Mouse (Mus musculus): ENCODE data around the gene Grb2. TPM values are rescaled to one million over a fixed set of nuclear protein-coding genes. Genes with fewer than 3 reads are reported as not detected.
A peak's percentile ranks its signal among the peaks of the same experiment; 100 is the strongest.

Gene Grb2
- total RNA-seq, 2 experiments from 2014 or later, result 184 to 203 TPM

DNA sequence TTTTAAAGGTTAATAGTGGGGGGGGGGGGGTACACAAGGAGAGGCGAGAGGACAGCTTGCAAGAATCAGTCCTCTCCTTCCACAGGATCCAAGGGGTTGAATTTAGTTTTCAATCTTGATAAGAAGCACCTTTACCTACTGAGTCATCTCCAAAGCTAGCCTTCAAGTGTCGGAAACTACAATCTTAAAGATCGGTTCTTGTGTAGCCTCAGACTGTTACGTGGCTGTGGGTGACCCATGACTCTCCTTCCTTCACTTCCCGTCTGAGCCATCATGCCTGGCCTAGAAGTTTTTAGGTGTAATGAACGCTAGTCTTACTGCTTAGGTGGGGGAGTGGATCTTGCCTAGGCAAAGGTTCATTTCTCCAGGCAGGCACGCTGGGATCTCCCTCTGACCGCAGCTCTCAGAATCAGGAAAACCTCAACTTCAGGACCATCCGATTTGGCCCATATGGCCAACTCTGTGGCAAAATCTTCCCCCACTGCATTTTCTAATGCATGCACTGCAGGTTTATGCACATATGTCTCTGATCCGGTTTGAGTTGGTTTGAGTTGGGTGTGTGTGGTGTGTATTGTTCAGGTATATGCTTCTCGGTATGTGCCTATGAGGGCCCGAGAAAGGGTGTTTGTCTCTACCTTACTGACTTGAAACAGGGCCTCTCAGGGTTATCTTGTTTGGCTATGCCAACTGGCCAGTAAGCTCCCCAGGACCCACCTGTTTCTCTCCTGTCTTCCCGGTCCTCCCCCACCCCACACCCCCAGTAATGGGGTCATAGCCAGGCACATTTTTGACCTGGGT is 78.5 kb downstream of the Grb2 start:
- DNase-seq (ENCODE audit: low spot score in 2 of 2), result no peak

DNA sequence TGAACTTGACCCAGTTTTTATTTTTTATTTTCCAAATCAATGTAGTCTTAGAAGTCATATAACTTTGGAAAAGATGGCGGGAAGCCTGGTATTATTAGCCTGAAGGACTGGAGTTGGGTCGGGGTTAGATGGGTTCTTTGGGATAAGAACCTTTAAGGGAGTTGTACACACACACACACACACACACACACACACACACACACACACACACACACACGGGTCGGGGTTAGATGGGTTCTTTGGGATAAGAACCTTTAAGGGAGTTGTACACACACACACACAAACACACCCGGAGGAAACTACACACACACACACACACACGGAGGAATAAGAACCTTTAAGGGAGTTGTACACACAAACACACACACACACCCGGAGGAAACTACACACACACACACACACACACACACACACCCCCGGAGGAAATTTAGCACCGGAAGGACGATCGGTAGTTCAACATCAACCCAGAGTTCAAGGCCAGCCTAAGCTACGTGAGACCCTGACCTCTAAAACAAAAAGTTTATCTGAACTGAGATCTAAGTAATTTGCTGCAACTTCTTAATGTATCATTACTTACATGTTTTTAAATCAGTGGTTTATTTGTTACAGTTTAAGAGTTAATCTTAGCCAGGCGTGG is 79.8 kb downstream of the Grb2 start:
- no peak for DNase-seq (ENCODE audit: low spot score in 2 of 2)

DNA sequence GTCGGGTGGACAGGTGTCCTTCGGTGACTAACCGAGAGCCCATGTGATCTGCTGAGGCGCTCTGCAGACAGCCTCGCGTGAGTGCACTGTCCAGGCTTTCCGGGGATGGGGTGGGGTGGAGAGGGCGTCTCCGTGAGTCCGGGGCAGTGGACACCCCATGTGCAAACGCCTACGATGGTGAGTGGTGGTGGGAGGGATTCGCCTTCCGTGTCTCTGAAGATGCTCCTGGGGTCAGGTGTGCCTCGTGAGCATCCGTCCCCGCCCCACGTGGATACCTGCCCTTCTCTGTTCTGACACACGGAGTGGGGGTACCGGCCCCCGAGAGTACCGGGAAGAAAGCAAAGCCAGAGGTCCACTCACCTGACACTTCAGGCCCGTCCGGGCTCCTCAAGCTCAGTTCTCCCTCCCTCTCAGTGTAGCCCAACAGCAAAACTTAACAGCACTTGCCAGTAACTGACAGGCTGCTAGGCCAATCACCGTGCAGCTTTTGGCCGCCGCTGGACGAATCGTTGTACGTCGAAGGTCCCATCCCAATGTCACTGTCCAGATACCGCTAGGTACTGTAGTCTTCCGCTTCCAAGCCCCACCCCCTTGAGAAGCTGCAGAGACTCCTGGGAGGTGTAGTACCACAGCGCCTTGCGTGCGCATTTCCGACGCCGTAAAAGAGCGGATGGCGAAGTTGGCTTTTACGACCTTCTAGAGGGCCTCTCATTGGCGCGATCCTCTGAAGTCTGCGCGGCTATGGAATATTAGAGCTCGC is 80.5 kb downstream of the Grb2 start, which contains the start of gene Slc25a19:
TSS of gene Slc25a19 (minus strand) at position 591 of the 760 bp plus-strand sequence.
- peak; percentile 99 to 100 for DNase-seq (ENCODE audit: low spot score in 2 of 2)

DNA sequence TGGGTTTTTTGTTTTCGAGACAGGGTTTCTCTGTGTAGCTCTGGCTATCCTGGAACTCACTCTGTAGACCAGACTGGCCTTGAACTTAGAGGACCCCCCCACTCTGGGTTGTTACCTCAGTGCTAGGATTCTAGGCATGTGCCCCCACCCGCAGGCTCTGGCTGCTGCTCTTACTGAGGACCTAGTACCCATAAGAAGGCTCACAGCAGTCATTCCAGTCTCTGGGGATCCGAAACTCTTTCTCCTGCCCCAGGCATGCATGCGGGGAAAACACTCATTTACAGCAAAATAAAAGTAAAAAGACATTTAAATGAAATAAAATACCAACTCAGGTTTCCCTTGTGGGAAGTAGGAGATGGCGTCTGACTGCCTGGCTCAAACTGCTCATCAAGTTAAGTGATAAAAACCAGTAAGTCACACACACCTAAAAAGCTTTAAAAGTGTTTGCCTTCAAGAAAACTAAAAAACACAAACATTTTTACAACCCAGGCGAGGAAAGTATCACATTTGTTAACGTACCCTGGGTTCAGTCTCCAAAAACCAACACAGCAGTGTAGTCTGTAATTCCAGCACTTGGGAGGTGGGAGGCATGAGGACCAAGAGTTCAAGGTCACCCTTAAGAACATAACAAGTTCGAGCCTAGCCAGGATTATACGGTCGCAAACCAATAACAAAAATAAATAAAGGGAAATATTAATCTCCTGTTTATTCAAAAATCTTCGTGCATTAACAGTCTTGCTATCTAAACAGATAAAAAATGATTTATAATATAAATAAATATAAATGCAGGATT is 81.4 kb downstream of the Grb2 start:
- no peak for DNase-seq (ENCODE audit: low spot score in 2 of 2)

DNA sequence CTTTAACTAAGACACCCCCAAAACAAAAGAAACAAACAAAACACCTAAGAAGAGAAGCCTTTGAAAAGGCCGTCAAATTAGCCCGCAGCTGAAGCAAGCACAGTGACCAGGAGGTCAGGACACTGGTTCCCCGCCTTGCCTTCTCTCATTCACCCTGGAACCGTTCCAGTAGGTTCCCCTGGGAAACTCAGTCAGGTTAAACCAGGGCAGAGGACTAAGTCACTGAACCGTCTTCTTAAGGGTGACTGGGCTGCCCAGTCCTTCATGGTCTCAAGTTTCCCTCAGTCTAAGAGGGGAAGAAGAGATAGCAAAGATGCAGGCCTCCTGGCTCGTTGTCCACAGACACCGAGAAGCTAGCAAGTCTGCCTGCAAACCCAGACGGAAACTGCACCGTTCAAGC is 82.5 kb downstream of the Grb2 start:
- DNase-seq (ENCODE audit: low spot score in 2 of 2), result no peak

DNA sequence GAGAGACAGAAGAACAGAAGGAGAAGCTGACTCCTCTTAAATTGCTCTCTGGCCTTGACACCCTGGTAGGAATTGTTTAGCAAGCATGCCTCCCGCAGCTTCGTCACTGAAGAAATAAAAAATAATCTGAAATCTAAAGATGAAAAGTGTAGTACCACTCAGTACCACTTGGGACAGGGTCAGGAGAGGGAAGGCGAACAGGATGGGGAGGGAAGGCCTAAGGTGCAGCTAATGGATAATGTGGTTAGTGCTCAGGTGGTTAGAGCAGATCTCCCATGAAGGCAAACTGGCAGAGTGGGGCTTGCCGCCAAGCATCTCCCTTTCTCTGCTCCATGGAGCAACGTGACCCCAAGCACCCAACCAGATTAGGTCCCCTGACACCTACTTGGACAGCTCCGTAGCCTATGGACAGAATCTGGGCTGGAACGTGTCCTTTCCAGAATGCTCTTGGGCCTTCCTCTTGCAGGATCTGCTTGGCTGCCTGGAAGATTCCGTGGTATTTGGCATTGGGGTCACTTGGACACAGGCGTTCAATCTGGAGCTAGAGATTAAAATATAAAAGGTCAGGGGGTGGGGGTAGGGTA is 84.8 kb downstream of the Grb2 start:
- DNase-seq (ENCODE audit: low spot score in 2 of 2), result no peak

DNA sequence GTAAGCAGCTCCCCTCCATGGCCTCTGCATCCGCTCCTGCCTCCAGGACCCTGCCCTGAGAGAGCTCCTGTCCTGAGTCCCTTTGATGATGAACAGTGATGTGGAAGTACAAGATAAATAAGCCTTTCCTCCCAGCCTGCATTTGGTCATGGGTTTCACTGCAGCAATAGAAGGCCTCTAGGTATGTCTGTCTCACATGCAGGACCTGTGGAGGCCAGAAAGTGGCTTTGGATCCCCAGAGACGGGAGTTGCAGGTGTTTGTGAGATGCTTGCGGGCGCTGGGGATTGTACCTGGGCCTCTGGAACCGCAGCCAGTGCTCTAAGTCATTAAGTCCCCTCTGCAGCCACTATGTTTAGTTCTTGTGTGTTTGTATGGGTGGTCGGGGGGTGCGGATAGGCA is 88.4 kb downstream of the Grb2 start:
- no peak for DNase-seq (ENCODE audit: low spot score in 2 of 2)

DNA sequence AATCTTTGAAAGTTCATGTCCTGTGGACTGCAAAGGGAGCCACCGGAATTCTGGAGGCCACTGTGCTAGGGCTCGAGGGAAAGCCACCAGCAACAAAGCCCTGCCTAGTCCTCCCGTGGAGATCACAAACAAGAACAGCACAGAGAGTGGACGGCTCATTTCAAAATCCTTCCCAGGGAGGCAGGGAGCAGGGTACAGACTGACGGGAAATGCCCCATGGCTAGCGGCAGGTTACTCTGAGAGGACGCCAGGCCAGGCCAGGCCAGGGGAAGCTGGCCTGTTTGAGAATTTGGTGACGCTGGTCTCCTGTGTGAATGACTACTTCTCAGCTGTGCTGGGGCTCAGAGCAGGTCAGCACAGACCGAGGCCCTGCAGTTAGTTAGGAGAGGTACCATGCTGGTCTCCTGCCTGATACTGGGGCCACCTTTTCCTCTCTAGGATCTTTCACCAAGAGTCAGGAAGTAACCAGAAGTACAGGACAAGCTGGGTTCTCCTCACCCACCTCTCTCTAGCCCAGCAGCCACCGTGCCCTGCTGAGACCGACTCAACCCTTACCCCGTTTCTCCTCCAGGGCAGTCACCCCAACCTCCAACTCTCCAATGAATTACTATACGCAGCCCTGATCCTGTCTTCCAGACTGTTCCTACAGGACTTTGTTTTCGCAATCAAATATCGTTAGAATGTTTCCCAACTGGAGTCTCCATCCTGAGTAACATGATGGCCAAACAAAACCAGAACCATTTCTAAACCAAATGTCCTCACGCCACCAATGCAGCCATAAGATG is 89.5 kb downstream of the Grb2 start:
- no peak for DNase-seq (ENCODE audit: low spot score in 2 of 2)

DNA sequence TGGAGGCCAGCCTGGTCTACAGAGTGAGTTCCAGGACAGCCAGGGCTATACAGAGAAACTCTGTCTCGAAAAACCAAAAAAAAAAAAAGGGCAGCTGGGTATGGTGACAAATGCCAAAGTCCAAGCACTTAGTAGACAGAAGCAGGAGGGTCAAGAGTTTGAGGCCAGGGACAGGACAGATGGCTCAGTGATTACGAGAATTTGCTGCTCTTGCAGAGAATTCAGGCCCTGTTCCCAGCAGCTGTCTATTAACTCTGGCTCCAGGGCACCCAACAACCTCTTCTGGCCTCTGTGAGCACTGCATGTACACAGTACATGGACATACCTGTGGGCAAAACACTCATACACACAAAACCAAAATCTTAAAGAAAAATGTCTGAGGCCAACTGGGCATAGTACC is 90.4 kb downstream of the Grb2 start:
- DNase-seq (ENCODE audit: low spot score in 2 of 2), result no peak

DNA sequence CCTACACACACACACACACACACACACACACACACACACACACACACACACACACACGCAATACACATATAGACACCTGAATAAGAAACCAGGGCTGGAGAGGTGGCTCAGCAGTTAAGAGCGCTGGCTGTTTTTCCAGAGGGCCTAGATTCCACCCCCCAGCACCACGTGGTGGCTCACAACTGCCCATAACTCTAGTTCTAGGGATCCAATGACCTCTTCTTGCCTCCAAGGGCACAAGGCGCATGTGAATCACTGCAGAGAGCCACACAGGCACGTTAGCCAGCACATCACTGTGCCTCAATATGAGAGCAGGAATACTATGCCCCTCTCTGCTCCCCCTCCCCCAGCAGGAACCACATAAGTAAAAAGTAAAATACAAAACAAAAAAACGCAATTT is 91.5 kb downstream of the Grb2 start:
- DNase-seq (ENCODE audit: low spot score in 2 of 2), result no peak

DNA sequence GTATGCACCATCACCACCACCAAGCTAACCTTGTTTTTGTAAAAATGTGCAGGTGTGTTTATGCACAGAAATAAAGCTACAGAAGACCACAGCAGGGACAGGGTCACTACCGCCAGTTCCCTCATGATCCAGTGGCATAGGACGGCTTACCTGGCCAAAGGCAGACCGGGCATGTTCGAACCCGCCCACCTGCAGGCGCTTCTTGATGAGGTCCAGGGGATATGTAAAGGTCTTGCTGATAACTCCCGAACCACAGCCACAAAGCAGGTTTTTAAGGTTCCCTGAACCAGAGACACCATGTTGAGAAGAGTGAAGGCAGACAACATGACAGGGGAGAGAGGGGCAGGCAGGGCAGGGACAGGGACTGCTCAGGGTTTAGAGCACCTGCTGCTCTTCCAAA is 92.0 kb downstream of the Grb2 start:
- DNase-seq (ENCODE audit: low spot score in 2 of 2), result no peak

DNA sequence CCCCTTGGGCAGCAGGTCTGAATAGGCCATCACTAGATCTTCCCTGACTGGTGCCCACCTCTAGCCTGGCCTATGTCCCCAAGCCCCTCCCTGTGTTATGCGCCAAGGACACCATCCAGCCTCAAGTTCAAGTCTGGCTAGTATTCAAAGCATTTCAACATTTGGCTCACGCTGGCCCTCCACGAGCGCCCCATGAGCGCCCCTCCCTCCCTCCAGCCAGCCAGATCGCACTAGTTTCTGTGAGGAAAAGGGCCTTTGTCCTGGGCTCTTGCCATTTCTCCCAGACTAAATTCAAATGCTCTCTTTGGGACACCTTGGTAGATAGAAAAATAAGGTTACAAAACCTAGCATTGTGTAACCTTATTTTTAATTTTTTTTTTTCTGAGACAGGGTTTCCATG is 92.5 kb downstream of the Grb2 start:
- no peak for DNase-seq (ENCODE audit: low spot score in 2 of 2)

DNA sequence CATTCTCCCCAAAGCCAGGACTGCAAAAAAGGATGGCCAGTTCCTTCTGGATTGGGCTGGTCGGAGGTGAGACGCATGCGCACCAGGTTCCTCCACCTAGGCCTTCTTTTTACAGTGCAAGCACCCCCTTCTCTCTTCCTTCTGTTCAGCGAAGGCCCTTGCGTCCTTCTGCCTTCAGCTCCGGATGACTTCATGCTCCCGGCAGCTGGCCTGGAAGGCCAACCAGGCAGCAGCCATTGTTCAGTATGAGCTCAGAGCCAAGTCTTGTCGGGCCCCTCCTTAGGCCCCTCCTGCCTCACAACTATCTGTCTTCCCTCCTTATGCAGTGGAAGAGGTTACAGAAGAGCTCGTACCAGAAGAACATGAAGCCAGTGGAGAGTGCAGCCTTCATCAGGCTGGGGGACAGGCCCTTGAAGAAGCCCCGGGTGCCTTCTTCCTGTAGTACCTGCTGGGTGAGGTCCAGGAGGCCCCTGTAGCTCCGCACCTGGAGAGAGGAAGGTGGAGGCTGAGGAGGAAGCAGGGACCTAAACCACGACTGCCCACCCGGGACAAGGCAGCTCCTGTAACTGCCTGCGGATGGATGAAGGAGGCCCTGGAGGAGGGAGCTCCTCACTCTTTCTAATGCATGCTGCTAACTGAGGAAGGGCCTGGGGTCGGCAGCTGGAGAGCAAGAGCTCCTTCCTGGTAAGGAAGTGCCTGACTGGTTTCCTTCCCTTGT is 93.1 kb downstream of the Grb2 start:
- no peak for DNase-seq (ENCODE audit: low spot score in 2 of 2)

DNA sequence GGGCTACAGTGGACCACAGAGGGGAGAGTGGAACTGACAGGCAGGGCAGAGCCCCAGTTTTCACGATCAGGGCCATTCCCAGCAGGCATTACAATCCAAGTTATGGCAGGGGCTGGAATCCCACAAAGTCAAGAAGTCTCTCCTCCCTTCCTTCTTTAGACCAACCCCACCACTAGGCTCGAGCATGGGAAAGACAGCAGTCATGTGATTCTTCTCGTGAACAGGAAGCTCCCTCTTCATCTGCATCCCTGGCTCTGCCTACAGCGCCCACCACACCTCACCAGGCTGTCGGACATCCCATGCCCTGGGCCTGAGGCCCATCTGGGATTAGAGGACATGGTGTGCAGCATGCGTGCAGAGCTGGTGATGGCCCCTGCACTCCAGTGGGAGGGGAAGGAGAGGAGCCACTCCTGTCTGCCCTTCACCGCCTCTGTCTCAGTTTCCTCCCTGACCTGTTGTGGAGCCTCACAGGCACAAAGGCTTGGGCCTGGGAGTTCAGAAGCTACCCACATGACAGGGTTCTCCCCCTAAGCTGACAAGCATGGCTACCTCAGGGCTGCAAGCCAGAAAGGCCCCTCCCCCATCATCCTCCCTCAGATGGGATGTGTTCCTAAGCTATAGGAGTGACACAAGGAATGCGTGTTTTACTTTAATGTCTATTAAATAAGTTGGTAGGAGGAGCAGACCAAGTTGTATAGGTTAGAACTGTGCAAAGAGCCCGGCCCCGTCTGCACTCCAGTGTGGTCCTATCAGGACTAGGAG is 93.9 kb downstream of the Grb2 start:
- DNase-seq (ENCODE audit: low spot score in 2 of 2), result no peak

DNA sequence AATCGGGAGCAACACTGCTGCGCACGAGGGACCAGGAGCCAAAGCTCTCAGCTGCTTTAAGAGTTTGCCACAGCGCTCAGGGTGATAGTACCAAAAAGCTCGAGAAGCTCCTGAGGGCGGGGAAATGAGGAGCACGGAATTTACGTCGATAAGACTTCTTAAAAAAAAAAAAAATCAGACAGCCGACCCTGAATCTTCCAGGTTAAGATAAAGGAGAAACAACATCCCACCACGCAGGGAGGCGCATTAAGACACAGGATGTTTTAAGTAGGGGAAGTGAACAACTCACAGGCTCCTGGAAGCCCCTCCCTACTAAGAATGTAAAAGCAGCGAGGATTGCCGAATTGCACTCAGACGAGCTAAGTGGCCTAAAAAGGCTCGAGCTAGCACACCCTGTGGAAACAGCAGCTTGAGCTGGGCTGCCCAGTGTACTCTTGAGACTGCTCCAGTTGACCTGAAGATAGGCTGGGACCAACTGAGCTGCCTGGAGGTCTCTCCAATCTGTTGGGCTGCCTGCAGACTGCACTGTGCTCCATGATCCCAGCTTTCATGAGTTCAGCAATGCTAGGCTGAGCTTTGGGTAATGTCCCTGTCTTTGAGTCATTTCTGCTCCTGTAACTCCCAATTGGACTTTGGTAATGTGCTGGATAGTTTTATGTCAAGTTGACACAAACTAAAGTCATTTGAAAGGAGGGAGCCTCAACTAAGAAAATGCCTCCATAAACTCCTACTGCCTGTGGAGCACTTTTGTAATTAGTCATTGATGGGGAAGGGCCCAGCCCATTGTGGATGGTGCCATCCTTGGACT is 95.1 kb downstream of the Grb2 start:
- no peak for DNase-seq (ENCODE audit: low spot score in 2 of 2)

DNA sequence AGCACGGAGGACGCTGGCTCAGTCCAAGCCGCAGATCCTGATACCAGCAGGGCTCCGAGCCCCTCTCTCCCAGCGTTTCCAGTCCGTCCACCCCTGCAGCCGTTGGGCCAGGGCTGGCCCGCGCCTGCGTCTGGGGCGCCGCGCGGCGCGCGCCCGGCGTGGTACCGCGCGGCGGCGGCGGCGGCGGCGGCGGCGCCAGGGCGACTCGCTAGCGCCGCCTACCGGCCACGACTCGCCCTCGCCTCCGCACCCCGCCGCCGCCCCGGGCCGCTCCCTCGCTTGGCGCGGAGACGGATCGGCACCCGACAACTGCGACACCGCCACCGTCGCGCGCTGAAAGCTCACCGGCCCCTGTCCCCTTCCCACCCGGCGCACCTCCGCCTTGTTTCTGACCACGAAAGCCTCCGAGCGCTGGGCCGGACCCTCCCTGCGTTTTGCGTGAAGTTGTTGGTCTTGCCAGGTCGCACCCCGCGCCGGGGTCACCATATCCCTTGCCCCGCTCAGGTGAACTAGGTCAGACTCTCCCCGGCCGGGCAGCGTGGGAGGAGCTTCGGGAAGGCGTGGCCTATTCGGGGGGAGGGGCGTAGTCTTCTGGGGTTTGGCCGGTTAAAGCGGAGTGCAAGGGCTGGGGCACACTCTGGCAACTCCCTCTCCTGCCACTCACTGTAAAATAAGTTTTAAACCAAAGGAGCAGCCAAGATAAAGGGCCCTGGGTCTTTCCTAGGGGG is 95.8 kb downstream of the Grb2 start, which contains the start of gene Mif4gd:
TSS of gene Mif4gd (minus strand) at position 560 of the 728 bp plus-strand sequence.
- peak; percentile 70 to 73 for DNase-seq (ENCODE audit: low spot score in 2 of 2)

DNA sequence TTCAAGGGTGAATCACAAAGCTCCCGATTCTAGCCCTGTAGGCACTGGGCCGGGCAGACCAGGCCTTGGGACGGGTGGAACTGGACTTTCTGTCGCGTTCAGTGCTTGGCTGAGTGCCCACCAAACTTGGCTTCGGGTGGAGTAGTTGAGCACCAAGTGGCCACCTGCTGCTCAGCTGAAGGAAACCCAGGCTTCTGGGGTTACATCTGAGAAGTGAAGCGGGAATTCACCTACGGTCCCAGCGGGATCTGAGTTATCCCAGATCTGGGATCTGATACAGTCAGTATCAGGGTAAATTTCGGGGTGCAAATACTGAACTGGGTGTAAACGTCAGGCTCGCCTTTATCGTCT is 96.4 kb downstream of the Grb2 start:
- peak in 1 of 2 experiments; percentile 58 for DNase-seq (ENCODE audit: low spot score in 2 of 2)

Data from layer of hippocampus, adult 18-20 months (tissue).